Mouse (Mus musculus) lung, adult 2 months (tissue): ENCODE results near the gene Mical3. TPM values are rescaled to one million over a fixed set of nuclear protein-coding genes. Genes with fewer than 3 reads are reported as not detected.

ENCODE experiments used
- DNase-seq: peaks from one replicate; pipeline ENCODE4 v3.0.0; 2022
- H3K4me1 ChIP-seq: fragments of 200-500 bp; 2 replicates; pipeline ENCODE4 v1.6.1; 2011; ENCODE audit warnings: low read length; ENCODE audit not compliant: control insufficient read depth, insufficient read depth
- H3K4me3 ChIP-seq: fragments of 200-500 bp; replicated peaks from 2 replicates; pipeline ENCODE3; 2011; ENCODE audit warnings: low read depth, mild to moderate bottlenecking, control low read depth, low read length; ENCODE audit errors: extremely low read depth
- CTCF ChIP-seq: fragments of 200-500 bp; IDR thresholded peaks from 2 replicates; pipeline ENCODE4 v1.5.1; 2011; ENCODE audit warnings: mild to moderate bottlenecking, low read length, control low read depth; ENCODE audit not compliant: insufficient read depth
- POLR2A ChIP-seq: fragments of 200-500 bp; IDR thresholded peaks from 2 replicates; pipeline ENCODE4 v1.6.1; 2011; ENCODE audit warnings: low read depth, mild to moderate bottlenecking, control low read depth, low read length, borderline replicate concordance; ENCODE audit errors: extremely low read depth
- WGBS: fragments of 180-500 bp; shearing (Covaris S2); methylation state at CpG from one replicate; pipeline ENCODE4 v1.1.7; 2018; 5-methylcytosine and 5-hydroxymethylcytosine counted together
- polyA plus RNA-seq: library from polyadenylated mRNA; depleted of rRNA; stranded (reverse); fragments of >200 nt; gene quantifications from 2 replicates; pipeline ENCODE4 v1.2.3, GENCODE M21; 2012

Gene Mical3
- polyA plus RNA-seq, 1 experiment = 24.3 TPM

GRCm38 (mm10) chr6:121016097-121016496, 114.7 kb downstream of the Mical3 start:
- H3K4me1 ChIP-seq = peaks cover 10% of the 10 kb centered on the region; the same call in 1 of the 2 replicates
- 95% methylated on average over 5 of the region's 5 CpGs for WGBS
- H3K4me3 ChIP-seq = no peak overlapping the region
- TF ChIP-seq CTCF (no peak), POLR2A (no peak)
- DNase-seq = no peak

DNA sequence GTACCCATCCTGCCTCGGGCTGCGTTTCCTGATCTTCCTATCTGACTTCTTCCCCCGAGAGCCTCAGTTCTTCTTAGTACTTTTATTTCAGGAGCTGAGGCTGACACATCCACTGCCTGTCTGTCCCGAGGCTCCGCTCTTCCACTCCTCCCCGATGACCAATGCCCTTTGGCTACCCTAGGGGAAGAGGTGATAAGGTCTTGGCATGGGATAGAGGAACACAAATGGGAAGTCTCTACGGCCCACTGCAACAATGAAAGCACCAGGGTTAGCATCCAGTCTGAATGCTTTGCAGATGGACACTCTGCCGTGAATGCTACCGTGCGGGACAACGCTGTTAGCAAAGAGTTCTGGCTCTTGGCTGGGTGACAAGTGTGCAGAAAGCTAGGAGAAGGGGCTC, 116.5 kb downstream of the Mical3 start:
- TF ChIP-seq CTCF (no peak), POLR2A (no peak)
- DNase-seq = no peak
- Histone ChIP-seq H3K4me1 (peaks cover 10% of the 10 kb centered on the region; the same call in 1 of the 2 replicates), H3K4me3 (no peak overlapping the region)
- 42% methylated on average over 11 of the region's 11 CpGs for WGBS

GRCm38 (mm10) chr6:121013750-121014149, 117.0 kb downstream of the Mical3 start:
- TF ChIP-seq CTCF (peak; percentile 69), POLR2A (no peak)
- H3K4me3 ChIP-seq = peak overlapping the region; percentile 38
- 28% methylated on average over 9 of the region's 9 CpGs for WGBS
- peak; percentile 46 for DNase-seq
- H3K4me1 ChIP-seq = peaks cover 10% of the 10 kb centered on the region; the same call in 1 of the 2 replicates

DNA sequence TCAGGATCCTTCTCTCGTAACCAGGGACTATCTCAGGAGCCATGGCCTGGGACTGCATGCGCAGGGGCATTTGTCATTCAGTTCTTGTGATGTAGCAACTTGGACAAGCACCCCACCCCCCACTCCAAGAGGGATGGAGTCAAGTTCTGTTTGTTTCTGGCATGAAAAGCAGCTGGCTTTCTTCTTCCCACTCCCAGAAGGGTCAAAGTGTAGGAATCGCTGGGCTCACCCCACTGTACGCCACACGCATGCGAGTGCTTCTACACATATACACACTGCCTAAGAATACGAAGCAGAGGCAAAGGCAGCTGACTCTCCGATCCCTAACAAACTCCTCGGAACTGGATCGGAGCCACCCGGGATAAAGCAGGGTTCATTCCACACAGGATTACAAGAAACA, 119.1 kb downstream of the Mical3 start:
- Histone ChIP-seq H3K4me3 (no peak overlapping the region), H3K4me1 (peaks cover 6% of the 10 kb centered on the region; the same call in 1 of the 2 replicates)
- TF ChIP-seq POLR2A = no peak
- no peak for TF ChIP-seq CTCF
- DNase-seq = no peak
- 68% methylated on average over 11 of the region's 11 CpGs for WGBS

DNA sequence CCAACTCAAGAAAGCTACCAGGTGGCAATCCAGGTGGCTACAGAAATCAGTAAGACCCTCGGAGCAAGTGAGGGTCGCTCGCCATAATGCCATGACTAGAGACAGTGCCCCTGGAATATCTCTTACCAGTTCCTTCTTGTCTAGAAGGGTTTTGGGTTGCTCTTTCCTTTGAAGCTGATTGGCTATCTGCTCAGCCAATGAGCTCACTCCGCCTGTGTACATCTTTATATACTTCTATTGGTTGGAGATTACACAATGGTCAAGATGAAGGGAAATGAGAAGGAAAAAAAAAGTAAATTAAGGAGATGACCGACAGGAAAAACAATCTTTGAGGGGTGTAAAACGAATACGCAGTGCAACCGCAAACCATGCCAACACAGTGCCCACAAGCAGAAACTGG, 121.1 kb downstream of the Mical3 start:
- Histone ChIP-seq H3K4me1 (peaks cover 6% of the 10 kb centered on the region; the same call in 1 of the 2 replicates), H3K4me3 (no peak overlapping the region)
- TF ChIP-seq POLR2A (no peak), CTCF (no peak)
- no peak for DNase-seq
- WGBS = 85% methylated on average over 8 of the region's 8 CpGs

- WGBS = 48% methylated on average over 4 of the region's 4 CpGs
- no peak for DNase-seq
Observed at GRCm38 (mm10) chr6:121004959-121005358, 125.8 kb downstream of the Mical3 start.

DNA sequence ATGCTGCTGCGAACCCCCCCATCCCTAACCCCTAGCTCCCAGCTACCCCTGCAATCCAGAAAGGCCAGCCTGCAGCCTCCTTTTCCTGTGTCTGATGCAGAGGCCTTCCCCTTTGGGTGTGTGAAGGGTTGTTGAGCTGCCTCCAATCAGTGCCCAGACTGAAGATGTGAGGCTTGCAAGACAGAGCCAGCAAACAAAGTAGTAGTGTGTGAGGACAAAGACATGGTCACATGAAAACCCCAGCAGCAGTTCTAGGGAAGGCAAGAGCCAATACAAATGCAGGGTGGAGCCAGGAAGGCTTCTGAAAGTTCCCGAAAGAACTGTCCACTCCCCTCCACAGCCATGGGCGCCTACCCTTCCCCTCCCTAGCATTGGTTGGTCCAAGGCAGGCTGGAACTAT, 127.8 kb downstream of the Mical3 start:
- Histone ChIP-seq H3K4me1 (no peaks in the 10 kb centered on the region), H3K4me3 (no peak overlapping the region)
- WGBS = 84% methylated on average over 3 of the region's 3 CpGs
- no peak for DNase-seq
- TF ChIP-seq CTCF (no peak), POLR2A (no peak)

More at GRCm38 (mm10) chr6:121004959-121005358, 125.8 kb downstream of the Mical3 start:
- Histone ChIP-seq H3K4me1 (no peaks in the 10 kb centered on the region), H3K4me3 (no peak overlapping the region)
- TF ChIP-seq POLR2A = no peak
- TF ChIP-seq CTCF = no peak

DNA sequence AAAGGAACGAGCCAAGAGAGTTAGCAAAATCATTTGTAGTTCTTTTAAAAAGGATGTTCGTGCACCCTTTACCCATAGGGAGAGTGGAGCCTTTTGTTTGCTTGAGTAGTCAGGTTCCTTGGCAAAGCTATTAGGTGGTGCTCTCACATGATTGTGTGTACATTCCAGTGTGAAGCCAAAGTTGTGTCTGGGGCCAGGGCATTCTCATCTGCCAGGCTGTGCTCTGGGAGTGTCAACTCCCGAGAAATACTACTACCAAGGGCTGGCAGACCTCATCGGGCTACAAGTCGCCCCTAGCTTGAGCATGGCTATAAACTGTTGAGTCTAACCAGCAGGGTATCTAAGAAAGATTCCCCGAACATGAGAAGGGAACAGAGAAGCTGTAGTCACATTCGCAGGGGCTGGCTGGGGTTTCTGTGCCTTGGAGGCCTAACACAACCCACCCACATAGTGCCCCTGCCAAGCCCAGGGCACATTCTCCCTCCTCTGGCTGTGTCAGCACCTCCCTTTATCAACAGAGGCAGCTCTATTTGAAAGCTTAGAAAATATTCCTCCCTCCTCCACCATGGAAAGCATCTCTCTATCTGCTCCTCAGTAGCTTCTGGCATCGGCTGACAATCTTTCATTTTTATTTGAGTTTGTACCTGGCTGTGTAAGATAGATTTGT, 130.8 kb downstream of the Mical3 start:
- H3K4me3 ChIP-seq = no peak overlapping the region
- 62% methylated on average over 8 of the region's 8 CpGs for WGBS
- H3K4me1 ChIP-seq = no peaks in the 10 kb centered on the region
- DNase-seq = no peak
- no peak for TF ChIP-seq POLR2A
- TF ChIP-seq CTCF = no peak

GRCm38 (mm10) chr6:120999087-120999486, 131.7 kb downstream of the Mical3 start:
- no peak overlapping the region for H3K4me3 ChIP-seq
- H3K4me1 ChIP-seq = no peaks in the 10 kb centered on the region
- no peak for TF ChIP-seq POLR2A
- no peak for TF ChIP-seq CTCF
- WGBS = 55% methylated on average over 5 of the region's 5 CpGs
- DNase-seq = no peak

GRCm38 (mm10) chr6:120996607-120997006, 134.2 kb downstream of the Mical3 start:
- no peak for DNase-seq
- 87% methylated on average over 6 of the region's 6 CpGs for WGBS
- H3K4me1 ChIP-seq = no peaks in the 10 kb centered on the region
- TF ChIP-seq POLR2A (no peak), CTCF (no peak)
- H3K4me3 ChIP-seq = no peak overlapping the region
